Mouse (Mus musculus) erythroblast, embryonic 14.5 days (primary cell): ENCODE data around the gene Alox5.

Experiments
- GATA1 ChIP-seq: IDR thresholded peaks from 2 replicates; pipeline ENCODE4 v1.6.1; 2012; ENCODE audit warnings: low read length, inconsistent platforms, mixed read lengths
- TAL1 ChIP-seq: IDR thresholded peaks from 3 replicates; pipeline ENCODE4 v1.6.1; 2012; ENCODE audit warnings: low read length, inconsistent platforms, mixed read lengths

GRCm38 (mm10) chr6:116389481-116389880 lies 71.5 kb downstream of the Alox5 start:
- TF ChIP-seq GATA1 (no peak), TAL1 (no peak)
